Mouse (Mus musculus): ENCODE measurements around the gene Asgr1. TPM values are rescaled to one million over a fixed set of nuclear protein-coding genes. Genes with fewer than 3 reads are reported as not detected.
A peak's percentile ranks its signal among the peaks of the same experiment; 100 is the strongest.

Asgr1 gene
- polyA plus RNA-seq, 1 experiment from 2014 or later, result 1.1 TPM

MicroRNAs within 50 kb of the gene (microRNA counts, 519-probe panel; counts per million panel counts)
- microRNA mmu-miR-324-3p (not detected), microRNA mmu-miR-324-5p (2,812 counts per million, percentile 63 among the panel's probes with 10 or more counts)

Small RNA genes within 50 kb of the gene (microRNA-seq; reads per million reads assigned to microRNA genes)
- 2,424 reads per million, percentile 83 among the genes with 10 or more reads in this experiment for gene Mir324

Other genes with a start within 250 kb of the Asgr1 start
- gene Tmem102, start 248.5 kb upstream of the Asgr1 start, polyA plus RNA-seq (2015; fragmentation: Nextera tagmentation; extraction: Ambion mirVana), result 8.1 and 8.9 TPM in 2 replicates
- gene Gm39566, start 238.8 kb upstream of the Asgr1 start, polyA plus RNA-seq (2015; fragmentation: Nextera tagmentation; extraction: Ambion mirVana), result not detected in 2 replicates
- not detected in 2 replicates for gene Spem2, start 235.6 kb upstream of the Asgr1 start, polyA plus RNA-seq (2015; fragmentation: Nextera tagmentation; extraction: Ambion mirVana)
- gene Spem1, start 231.9 kb upstream of the Asgr1 start, polyA plus RNA-seq (2015; fragmentation: Nextera tagmentation; extraction: Ambion mirVana), result 0.28 TPM in 1 of 2 replicates, not detected in the other
- gene Nlgn2, start 216.3 kb upstream of the Asgr1 start, polyA plus RNA-seq (2015; fragmentation: Nextera tagmentation; extraction: Ambion mirVana), result 7.6 and 8.7 TPM in 2 replicates
- gene Tmem256, start 215.6 kb upstream of the Asgr1 start, polyA plus RNA-seq (2015; fragmentation: Nextera tagmentation; extraction: Ambion mirVana), result 325 and 365 TPM in 2 replicates
- 132 and 134 TPM in 2 replicates for gene Plscr3, start 207.7 kb upstream of the Asgr1 start, polyA plus RNA-seq (2015; fragmentation: Nextera tagmentation; extraction: Ambion mirVana)
- 4.1 and 5.0 TPM in 2 replicates for gene Tnk1, start 195.4 kb upstream of the Asgr1 start, polyA plus RNA-seq (2015; fragmentation: Nextera tagmentation; extraction: Ambion mirVana)
- 0.31 and 0.73 TPM in 2 replicates for gene Tmem95, start 176.1 kb upstream of the Asgr1 start, polyA plus RNA-seq (2015; fragmentation: Nextera tagmentation; extraction: Ambion mirVana)
- gene Kctd11, start 172.7 kb upstream of the Asgr1 start, polyA plus RNA-seq (2015; fragmentation: Nextera tagmentation; extraction: Ambion mirVana), result 20.5 TPM in 2 replicates
- gene Acap1, start 158.5 kb upstream of the Asgr1 start, polyA plus RNA-seq (2015; fragmentation: Nextera tagmentation; extraction: Ambion mirVana), result 2.7 and 3.1 TPM in 2 replicates
- gene 2810408A11Rik, start 153.1 kb upstream of the Asgr1 start, polyA plus RNA-seq (2015; fragmentation: Nextera tagmentation; extraction: Ambion mirVana), result 7.6 and 8.4 TPM in 2 replicates
- 7.1 and 7.3 TPM in 2 replicates for gene Neurl4, start 153.0 kb upstream of the Asgr1 start, polyA plus RNA-seq (2015; fragmentation: Nextera tagmentation; extraction: Ambion mirVana)
- 71.5 and 77.1 TPM in 2 replicates for gene Gps2, start 140.2 kb upstream of the Asgr1 start, polyA plus RNA-seq (2015; fragmentation: Nextera tagmentation; extraction: Ambion mirVana)
- 1,601 and 1,681 TPM in 2 replicates for gene Eif5a, start 132.1 kb upstream of the Asgr1 start, polyA plus RNA-seq (2015; fragmentation: Nextera tagmentation; extraction: Ambion mirVana)
- 3.6 and 4.6 TPM in 2 replicates for gene Ybx2, start 118.3 kb upstream of the Asgr1 start, polyA plus RNA-seq (2015; fragmentation: Nextera tagmentation; extraction: Ambion mirVana)
- gene Slc2a4, start 105.9 kb upstream of the Asgr1 start, polyA plus RNA-seq (2015; fragmentation: Nextera tagmentation; extraction: Ambion mirVana), result 23.0 and 23.5 TPM in 2 replicates
- gene Cldn7, start 89.3 kb upstream of the Asgr1 start, polyA plus RNA-seq (2015; fragmentation: Nextera tagmentation; extraction: Ambion mirVana), result 8.1 and 13.1 TPM in 2 replicates
- gene Ctdnep1, start 72.9 kb upstream of the Asgr1 start, polyA plus RNA-seq (2015; fragmentation: Nextera tagmentation; extraction: Ambion mirVana), result 24.6 and 32.0 TPM in 2 replicates
- gene Elp5, start 71.6 kb upstream of the Asgr1 start, polyA plus RNA-seq (2015; fragmentation: Nextera tagmentation; extraction: Ambion mirVana), result 111 and 119 TPM in 2 replicates
- gene Gabarap, start 62.9 kb upstream of the Asgr1 start, polyA plus RNA-seq (2015; fragmentation: Nextera tagmentation; extraction: Ambion mirVana), result 545 and 568 TPM in 2 replicates
- gene Phf23, start 58.3 kb upstream of the Asgr1 start, polyA plus RNA-seq (2015; fragmentation: Nextera tagmentation; extraction: Ambion mirVana), result 72.2 and 81.6 TPM in 2 replicates
- 42.2 and 43.1 TPM in 2 replicates for gene Dvl2, start 53.5 kb upstream of the Asgr1 start, polyA plus RNA-seq (2015; fragmentation: Nextera tagmentation; extraction: Ambion mirVana)
- 92.2 and 100 TPM in 2 replicates for gene Acadvl, start 38.7 kb upstream of the Asgr1 start, polyA plus RNA-seq (2015; fragmentation: Nextera tagmentation; extraction: Ambion mirVana)
- 9.6 and 10.7 TPM in 2 replicates for gene Dlg4, start 37.1 kb upstream of the Asgr1 start, polyA plus RNA-seq (2015; fragmentation: Nextera tagmentation; extraction: Ambion mirVana)
- gene Asgr2, start 38.6 kb downstream of the Asgr1 start, polyA plus RNA-seq (2015; fragmentation: Nextera tagmentation; extraction: Ambion mirVana), result 0.54 and 0.83 TPM in 2 replicates
- 1.2 and 1.6 TPM in 2 replicates for gene Mgl2, start 76.2 kb downstream of the Asgr1 start, polyA plus RNA-seq (2015; fragmentation: Nextera tagmentation; extraction: Ambion mirVana)
- 1.8 and 2.3 TPM in 2 replicates for gene Clec10a, start 102.1 kb downstream of the Asgr1 start, polyA plus RNA-seq (2015; fragmentation: Nextera tagmentation; extraction: Ambion mirVana)
- 1.5 and 1.6 TPM in 2 replicates for gene Slc16a11, start 158.7 kb downstream of the Asgr1 start, polyA plus RNA-seq (2015; fragmentation: Nextera tagmentation; extraction: Ambion mirVana)
- gene Slc16a13, start 167.0 kb downstream of the Asgr1 start, polyA plus RNA-seq (2015; fragmentation: Nextera tagmentation; extraction: Ambion mirVana), result 11.0 and 12.3 TPM in 2 replicates
- 12.1 and 13.9 TPM in 2 replicates for gene Bcl6b, start 175.7 kb downstream of the Asgr1 start, polyA plus RNA-seq (2015; fragmentation: Nextera tagmentation; extraction: Ambion mirVana)
- gene 0610010K14Rik, start 183.8 kb downstream of the Asgr1 start, polyA plus RNA-seq (2015; fragmentation: Nextera tagmentation; extraction: Ambion mirVana), result 154 and 172 TPM in 2 replicates
- gene Gm21988, start 185.7 kb downstream of the Asgr1 start, polyA plus RNA-seq (2015; fragmentation: Nextera tagmentation; extraction: Ambion mirVana), result 12.1 TPM in 2 replicates
- gene Rnasek, start 185.8 kb downstream of the Asgr1 start, polyA plus RNA-seq (2015; fragmentation: Nextera tagmentation; extraction: Ambion mirVana), result 219 and 226 TPM in 2 replicates
- gene Alox12, start 201.3 kb downstream of the Asgr1 start, polyA plus RNA-seq (2015; fragmentation: Nextera tagmentation; extraction: Ambion mirVana), result 17.4 and 19.3 TPM in 2 replicates

Data from limb, embryonic 15.5 days (tissue).